Mouse (Mus musculus) limb, embryonic 12.5 days (tissue): ENCODE data around the gene Eif5a. TPM values are rescaled to one million over a fixed set of nuclear protein-coding genes. Genes with fewer than 3 reads are reported as not detected.
A peak's percentile ranks its signal among the peaks of the same experiment; 100 is the strongest.

ENCODE experiments used
- ATAC-seq: fragments of 200-750 bp; cut with Nextera tagmentation; 2 replicates; pipeline ENCODE4 v1.8.0; 2017; ENCODE audit warnings: low read depth, moderate TSS enrichment; ENCODE audit not compliant: insufficient number of reproducible peaks, insufficient read depth, low FRiP score, low TSS enrichment
- H3K27ac ChIP-seq: fragments of 300-500 bp; sonication (generic); 2 replicates; pipeline ENCODE4 v1.5.1; 2016; ENCODE audit warnings: mild to moderate bottlenecking, moderate library complexity
- H3K27me3 ChIP-seq: fragments of 300-500 bp; sonication (generic); 2 replicates; pipeline ENCODE4 v1.6.1; 2016; ENCODE audit warnings: mild to moderate bottlenecking, moderate library complexity
- H3K36me3 ChIP-seq: fragments of 300-500 bp; sonication (generic); 2 replicates; pipeline ENCODE4 v1.6.1; 2016; ENCODE audit warnings: mild to moderate bottlenecking, moderate library complexity
- H3K4me1 ChIP-seq: fragments of 300-500 bp; sonication (generic); replicated peaks from 2 replicates; pipeline ENCODE4 v1.6.1; 2016
- H3K4me2 ChIP-seq: fragments of 300-500 bp; sonication (generic); 2 replicates; pipeline ENCODE4 v1.6.1; 2016; ENCODE audit warnings: mild to moderate bottlenecking, moderate library complexity
- H3K4me3 ChIP-seq: fragments of 300-500 bp; sonication (generic); replicated peaks from 2 replicates; pipeline ENCODE4 v1.5.1; 2016; ENCODE audit warnings: mild to moderate bottlenecking
- H3K9ac ChIP-seq: fragments of 300-500 bp; sonication (generic); replicated peaks from 2 replicates; pipeline ENCODE4 v1.6.1; 2016; ENCODE audit warnings: mild to moderate bottlenecking, moderate library complexity
- H3K9me3 ChIP-seq: fragments of 300-500 bp; sonication (generic); 2 replicates; pipeline ENCODE4 v1.6.1; 2016; ENCODE audit warnings: mild to moderate bottlenecking, moderate library complexity
- WGBS: fragments of 180-500 bp; shearing (Covaris S2); methylation state at CpG from one replicate; pipeline ENCODE4 v1.1.7; 2016; 5-methylcytosine and 5-hydroxymethylcytosine counted together
- polyA plus RNA-seq: library from polyadenylated mRNA; unstranded; fragments of >200 nt; fragmentation: Nextera tagmentation; extraction: Ambion mirVana; gene quantifications from 2 replicates; pipeline ENCODE4 v1.2.1, GENCODE M21; 2016

The Eif5a gene
- polyA plus RNA-seq = 1,762 and 1,851 TPM in 2 replicates

DNA sequence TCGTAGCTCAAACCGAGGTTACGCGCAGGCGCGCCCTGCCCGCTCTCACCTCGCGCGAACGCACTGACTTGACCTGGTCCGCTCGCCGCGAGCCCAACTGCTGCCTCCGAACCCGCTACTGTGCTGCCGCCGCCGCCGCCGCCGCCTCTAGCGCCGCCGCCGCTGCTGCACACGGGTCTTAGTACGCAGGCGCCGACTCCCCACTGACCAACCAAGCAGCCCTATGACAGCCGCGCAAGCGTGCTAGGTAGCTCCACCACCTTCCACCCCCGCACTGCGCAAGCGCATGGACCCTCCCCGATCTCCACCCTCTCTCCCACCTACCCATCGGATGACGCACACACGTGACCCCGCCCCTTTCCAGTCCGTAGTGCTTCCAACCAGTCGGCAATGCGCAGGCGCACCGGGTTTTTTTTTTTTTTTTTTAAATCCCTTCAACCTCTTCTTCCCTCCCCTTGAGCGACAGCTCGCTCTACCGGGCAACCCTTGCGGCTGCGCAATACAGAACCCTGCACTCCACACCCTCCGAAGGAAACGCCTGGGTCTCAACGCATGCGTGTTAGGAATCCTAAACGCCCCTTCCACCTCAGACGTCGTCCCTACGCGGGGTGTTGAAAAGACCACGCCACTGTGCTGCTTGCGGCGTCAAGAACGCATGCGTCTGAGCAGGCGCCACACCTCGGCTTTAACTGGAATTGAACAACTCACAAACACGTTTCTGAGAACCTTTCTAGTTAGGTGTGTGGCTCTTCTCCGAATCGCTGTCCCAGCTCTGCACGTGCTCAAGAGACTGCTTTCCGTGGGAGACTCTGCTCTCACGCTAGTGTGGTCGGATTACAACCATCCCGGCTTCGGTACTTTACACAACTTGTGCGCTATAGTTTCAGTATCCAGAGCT, at the start of gene Eif5a:
TSS of gene Eif5a (minus strand) at position 845 of the 898 bp plus-strand sequence.
- under 1% methylated on average over 78 of the region's 78 CpGs for WGBS

DNA sequence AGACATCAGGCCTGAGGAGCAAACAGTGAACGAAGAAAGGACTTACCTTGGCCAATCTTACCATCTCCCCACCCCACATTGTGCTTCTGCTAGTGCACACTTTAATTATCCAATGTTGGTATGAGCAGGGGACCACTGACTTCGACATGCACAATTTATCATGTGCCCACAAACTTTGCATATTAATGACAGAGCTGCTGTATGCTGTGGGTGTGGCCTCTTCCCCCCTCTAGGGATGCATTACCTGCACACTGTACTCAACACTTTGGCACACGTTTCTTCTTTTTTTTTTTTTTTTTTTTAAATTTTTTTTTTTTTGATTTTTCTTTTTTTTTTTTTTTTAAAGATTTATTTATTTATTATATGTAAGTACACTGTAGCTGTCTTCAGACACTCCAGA, 49.0 kb upstream of the Eif5a start:
- no peak overlapping the region for H3K4me2 ChIP-seq
- no peaks in the 10 kb centered on the region for H3K9me3 ChIP-seq
- peaks cover 30% of the 10 kb centered on the region for H3K27me3 ChIP-seq
- no peak overlapping the region for H3K4me3 ChIP-seq
- H3K9ac ChIP-seq = no peak overlapping the region
- no peak overlapping the region for H3K27ac ChIP-seq
- peaks cover 79% of the 10 kb centered on the region for H3K36me3 ChIP-seq
- no peak for ATAC-seq
- peaks cover 13% of the 10 kb centered on the region for H3K4me1 ChIP-seq
- WGBS = 84% methylated on average over 3 of the region's 3 CpGs

More for the DNA sequence above, at the start of gene Eif5a:
- peak within 1 kb of the TSS; percentile 98 for H3K27ac ChIP-seq
- no peaks in the 10 kb centered on the region for H3K9me3 ChIP-seq
- peaks cover 28% of the 10 kb centered on the region for H3K4me1 ChIP-seq
- peak within 1 kb of the TSS; percentile 95 for H3K9ac ChIP-seq
- H3K36me3 ChIP-seq = peaks cover 31% of the 10 kb centered on the region
- H3K4me3 ChIP-seq = peak within 1 kb of the TSS; percentile 98
- H3K4me2 ChIP-seq = peak within 1 kb of the TSS; percentile 87
- H3K27me3 ChIP-seq = no peaks in the 10 kb centered on the region
- peak; percentile 96 for ATAC-seq

DNA sequence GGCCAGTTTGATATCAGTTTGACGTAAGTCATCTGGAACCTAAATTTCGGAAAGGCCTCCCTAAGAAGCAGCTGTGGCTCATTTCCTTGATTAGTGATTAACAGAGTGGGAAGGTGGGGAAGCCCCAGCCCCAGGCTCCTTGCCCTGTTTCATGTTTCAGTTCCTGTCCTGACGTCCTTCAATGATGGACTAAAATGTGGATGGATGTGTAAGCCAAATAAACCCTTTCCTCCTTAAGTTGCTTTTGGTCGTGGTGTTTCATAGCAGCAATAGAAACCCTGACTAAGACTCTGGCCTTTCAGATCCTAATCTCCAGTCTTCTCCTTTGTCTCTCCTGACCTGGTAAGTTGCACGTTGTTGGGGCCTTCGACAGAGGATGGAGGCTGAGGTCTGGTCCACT, 48.5 kb upstream of the Eif5a start:
- Histone ChIP-seq H3K4me3 (no peak overlapping the region), H3K4me2 (no peak overlapping the region), H3K27me3 (peaks cover 35% of the 10 kb centered on the region), H3K9me3 (no peaks in the 10 kb centered on the region), H3K4me1 (peaks cover 16% of the 10 kb centered on the region), H3K27ac (0 out of 2 replicates have a peak overlapping the region, but pooled peaks have one; percentile 5), H3K36me3 (peaks cover 73% of the 10 kb centered on the region), H3K9ac (no peak overlapping the region)
- WGBS = 78% methylated on average over 6 of the region's 6 CpGs
- no peak for ATAC-seq

DNA sequence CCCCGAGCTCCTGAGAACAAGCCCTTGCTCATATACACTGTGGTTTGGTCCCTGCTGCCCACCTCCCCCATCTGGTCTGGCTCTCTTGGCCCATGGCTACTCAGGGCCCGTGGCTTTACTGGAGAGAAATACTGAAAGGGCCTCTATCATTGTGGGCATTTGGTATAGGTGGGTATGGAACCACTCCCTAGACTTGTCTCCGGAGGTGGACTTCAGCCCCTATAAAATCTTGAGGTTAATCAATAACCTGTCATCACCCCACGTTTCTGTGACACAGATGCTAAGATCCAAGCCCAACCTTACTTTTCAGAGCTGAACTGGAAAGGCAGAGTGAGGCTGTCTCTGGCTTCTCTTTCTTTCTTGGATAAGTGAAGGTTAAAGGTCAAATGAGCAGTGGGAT, 47.0 kb upstream of the Eif5a start:
- Histone ChIP-seq H3K27ac (no peak overlapping the region), H3K9me3 (no peaks in the 10 kb centered on the region), H3K4me1 (peaks cover 20% of the 10 kb centered on the region), H3K9ac (no peak overlapping the region), H3K27me3 (peaks cover 50% of the 10 kb centered on the region), H3K4me3 (no peak overlapping the region), H3K36me3 (peaks cover 59% of the 10 kb centered on the region), H3K4me2 (no peak overlapping the region)
- ATAC-seq = no peak
- WGBS = 85% methylated on average over 4 of the region's 4 CpGs

DNA sequence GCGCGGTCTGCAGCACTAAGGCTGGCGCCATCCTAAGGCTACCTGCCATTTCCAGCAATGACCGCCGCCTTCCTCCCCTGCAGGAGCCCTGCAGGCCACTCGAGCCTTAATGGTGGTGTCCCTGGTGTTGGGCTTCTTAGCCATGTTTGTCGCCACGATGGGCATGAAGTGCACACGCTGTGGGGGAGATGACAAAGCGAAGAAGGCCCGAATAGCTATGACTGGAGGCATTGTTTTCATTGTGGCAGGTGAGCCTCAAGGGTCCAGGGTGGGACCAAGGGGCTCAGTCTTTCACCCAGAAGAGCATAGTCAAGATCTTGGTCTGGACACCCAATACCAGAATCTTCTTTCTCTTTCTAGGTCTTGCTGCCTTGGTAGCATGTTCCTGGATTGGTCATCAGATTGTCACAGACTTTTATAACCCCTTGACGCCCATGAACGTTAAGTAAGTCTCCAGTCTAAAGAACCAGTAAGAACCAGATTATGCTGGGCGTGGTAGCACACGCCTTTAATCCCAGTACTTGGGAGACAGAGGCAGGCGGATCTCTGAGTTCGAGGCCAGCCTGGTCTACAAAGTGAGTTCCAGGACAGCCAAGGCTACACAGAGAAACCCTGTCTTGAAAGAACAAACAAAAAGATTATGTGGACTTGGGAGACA, 45.2 kb upstream of the Eif5a start:
- ATAC-seq = no peak
- WGBS = 38% methylated on average over 17 of the region's 17 CpGs
- H3K4me1 ChIP-seq = peaks cover 20% of the 10 kb centered on the region
- peaks cover 41% of the 10 kb centered on the region for H3K36me3 ChIP-seq
- H3K4me2 ChIP-seq = peak overlapping the region; percentile 68
- no peak overlapping the region for H3K27ac ChIP-seq
- H3K27me3 ChIP-seq = peaks cover 67% of the 10 kb centered on the region
- peak overlapping the region; percentile 42 for H3K4me3 ChIP-seq
- H3K9ac ChIP-seq = peak overlapping the region; percentile 24
- H3K9me3 ChIP-seq = no peaks in the 10 kb centered on the region

DNA sequence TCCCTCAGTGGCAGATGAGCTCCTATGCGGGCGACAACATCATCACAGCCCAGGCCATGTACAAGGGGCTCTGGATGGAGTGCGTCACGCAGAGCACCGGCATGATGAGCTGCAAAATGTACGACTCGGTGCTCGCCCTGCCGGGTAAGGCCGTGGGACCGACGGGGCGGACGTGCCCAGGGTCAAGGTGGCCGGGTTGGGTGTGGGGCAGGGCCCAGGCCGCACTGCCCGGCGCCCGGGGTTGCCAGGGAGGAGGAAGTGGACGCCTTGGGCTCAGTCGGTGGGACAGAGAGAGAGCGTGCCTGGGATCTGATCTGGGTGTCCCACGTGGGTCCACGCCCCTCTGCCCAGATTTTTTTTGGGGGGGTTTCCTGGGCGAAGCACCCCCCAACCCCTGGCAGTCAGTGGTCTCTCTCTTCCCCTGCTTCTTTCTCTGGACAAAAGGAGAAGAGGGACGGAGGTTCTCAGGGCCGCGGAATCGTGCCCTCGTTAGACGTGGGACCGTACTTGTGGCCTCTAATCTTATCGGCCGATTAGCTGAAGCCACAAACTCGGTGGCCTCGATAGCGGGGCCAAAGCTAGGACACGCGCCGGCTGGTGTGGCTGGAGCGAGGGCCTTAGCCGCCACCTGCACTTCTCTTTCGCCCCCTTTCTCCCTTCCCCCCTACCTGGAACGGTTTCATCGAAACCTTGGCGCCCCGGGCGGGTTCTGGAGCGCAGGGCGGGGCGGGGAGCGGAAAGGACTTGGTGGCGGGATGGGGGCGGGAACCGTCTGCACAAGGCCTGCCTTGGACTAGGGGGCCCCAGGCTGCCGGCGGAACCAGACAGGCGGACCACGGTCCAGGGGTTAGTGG, 44.5 kb upstream of the Eif5a start:
- 1% methylated on average over 59 of the region's 59 CpGs for WGBS
- Histone ChIP-seq H3K27ac (no peak overlapping the region), H3K9me3 (no peaks in the 10 kb centered on the region), H3K27me3 (peaks cover 74% of the 10 kb centered on the region), H3K4me2 (peak overlapping the region; percentile 68), H3K4me1 (peaks cover 20% of the 10 kb centered on the region), H3K36me3 (peaks cover 33% of the 10 kb centered on the region), H3K4me3 (peak overlapping the region; percentile 42), H3K9ac (peak overlapping the region; percentile 24)
- ATAC-seq = peak; percentile 34; the same call in 1 of the 2 replicates

DNA sequence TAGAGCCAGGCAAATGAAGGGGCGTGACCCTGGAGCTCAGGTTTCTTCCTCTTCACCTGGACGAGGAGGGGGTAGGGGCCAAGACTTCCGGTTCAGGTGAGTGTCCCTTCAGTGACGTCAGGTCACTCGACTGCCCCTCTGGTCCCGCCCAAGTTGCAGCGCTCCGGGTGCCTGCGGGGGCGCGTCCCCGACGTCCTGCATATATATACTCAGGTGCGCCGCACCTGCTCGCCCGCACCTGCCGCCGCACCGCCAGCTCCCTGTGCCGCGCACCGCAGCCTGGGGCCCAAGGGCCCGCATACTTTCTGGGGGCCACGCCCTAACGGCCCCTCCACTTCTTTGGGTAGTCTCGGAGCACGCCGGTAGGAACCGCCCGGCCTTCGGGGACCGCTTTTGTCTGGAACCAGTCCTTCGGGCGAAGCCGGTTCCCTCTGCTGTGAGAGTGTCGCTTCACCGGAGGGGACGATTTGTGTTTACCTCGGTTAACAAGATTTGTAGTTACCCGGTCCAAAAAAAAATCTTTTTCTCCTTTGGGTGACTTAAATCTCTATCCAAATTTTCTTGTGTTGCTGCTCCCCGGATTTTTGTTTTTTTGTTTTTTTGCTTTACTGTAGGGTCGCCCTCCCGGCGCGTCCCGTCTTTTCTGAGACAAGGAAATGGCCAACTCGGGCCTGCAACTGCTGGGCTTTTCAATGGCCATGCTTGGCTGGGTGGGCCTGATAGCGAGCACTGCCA, 43.7 kb upstream of the Eif5a start:
- 0 out of 2 replicates have a peak, but pooled peaks have one; percentile 4 for ATAC-seq
- Histone ChIP-seq H3K27me3 (peaks cover 82% of the 10 kb centered on the region), H3K4me3 (peak overlapping the region; percentile 42), H3K9ac (0 out of 2 replicates have a peak overlapping the region, but pooled peaks have one; percentile 24), H3K9me3 (no peaks in the 10 kb centered on the region), H3K27ac (no peak overlapping the region), H3K4me2 (peak overlapping the region; percentile 68), H3K36me3 (peaks cover 29% of the 10 kb centered on the region), H3K4me1 (peaks cover 20% of the 10 kb centered on the region)
- WGBS = 4% methylated on average over 49 of the region's 49 CpGs

DNA sequence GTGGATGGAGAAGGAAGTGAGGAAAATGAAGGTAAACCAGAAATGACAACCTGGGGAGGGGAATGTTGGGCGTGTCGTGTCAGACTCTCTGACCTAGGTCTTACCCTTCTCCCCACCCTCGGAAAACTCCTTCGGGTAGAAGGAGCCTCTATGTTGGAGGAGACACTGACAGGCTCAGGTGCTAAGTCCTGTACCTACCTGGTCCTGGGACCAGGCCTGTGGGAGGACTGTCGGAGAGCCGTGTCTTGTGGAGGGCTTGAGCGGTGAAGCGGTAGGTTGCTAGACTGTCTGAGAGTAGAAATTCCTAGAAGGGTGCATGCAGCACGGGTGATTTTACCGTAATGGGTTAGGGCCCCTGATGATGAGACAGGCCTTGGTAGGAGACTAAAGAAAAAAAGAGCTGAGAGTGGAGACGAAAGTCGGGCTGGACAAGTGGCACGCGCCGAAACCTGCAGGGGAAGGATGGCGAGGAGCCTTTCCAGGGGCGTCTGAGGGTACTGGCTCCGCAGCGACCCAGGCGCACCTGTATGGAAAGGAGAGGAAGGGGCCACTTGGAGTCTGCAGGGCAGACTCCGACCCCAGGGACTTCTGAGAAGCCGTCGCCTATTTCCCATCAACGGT, 43.0 kb upstream of the Eif5a start, which contains the start of gene Cldn7:
TSS of gene Cldn7 (plus strand) at position 130 of the 621 bp plus-strand sequence.
- H3K27ac ChIP-seq = no peak within 1 kb of the TSS
- H3K36me3 ChIP-seq = peaks cover 22% of the 10 kb centered on the region

DNA sequence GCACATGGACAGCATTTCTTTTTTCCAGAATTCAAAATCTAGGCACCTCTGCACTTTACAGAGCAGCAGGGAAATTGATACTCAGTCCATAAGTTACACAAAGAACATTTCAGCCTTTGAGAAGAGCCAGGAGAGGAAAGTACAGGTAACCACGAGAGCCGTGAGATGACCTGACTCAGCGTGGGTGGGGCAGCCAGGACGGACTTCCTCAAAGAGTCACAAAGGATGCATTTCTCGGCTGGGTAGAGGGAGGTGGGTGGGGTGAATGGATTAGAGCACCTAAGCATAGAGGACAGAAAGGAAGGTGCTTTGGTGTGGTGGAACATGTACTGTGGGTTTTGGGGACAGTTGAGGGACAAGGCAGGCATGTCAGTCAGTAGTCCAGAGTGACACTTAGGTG, 40.1 kb upstream of the Eif5a start:
- Histone ChIP-seq H3K27ac (no peak overlapping the region), H3K4me3 (no peak overlapping the region), H3K4me2 (no peak overlapping the region), H3K27me3 (peaks cover 74% of the 10 kb centered on the region), H3K36me3 (no peaks in the 10 kb centered on the region), H3K9ac (no peak overlapping the region), H3K9me3 (no peaks in the 10 kb centered on the region), H3K4me1 (peaks cover 18% of the 10 kb centered on the region)
- WGBS = 37% methylated on average over 5 of the region's 5 CpGs
- ATAC-seq = no peak

More for the DNA sequence above, 43.0 kb upstream of the Eif5a start, which contains the start of gene Cldn7:
- ATAC-seq = no peak
- no peak within 1 kb of the TSS for H3K9ac ChIP-seq
- H3K4me3 ChIP-seq = peak within 1 kb of the TSS; percentile 42
- no peaks in the 10 kb centered on the region for H3K9me3 ChIP-seq
- H3K27me3 ChIP-seq = peaks cover 83% of the 10 kb centered on the region
- H3K4me1 ChIP-seq = peaks cover 20% of the 10 kb centered on the region
- H3K4me2 ChIP-seq = peak within 1 kb of the TSS; percentile 35
- 9% methylated on average over 24 of the region's 24 CpGs for WGBS

DNA sequence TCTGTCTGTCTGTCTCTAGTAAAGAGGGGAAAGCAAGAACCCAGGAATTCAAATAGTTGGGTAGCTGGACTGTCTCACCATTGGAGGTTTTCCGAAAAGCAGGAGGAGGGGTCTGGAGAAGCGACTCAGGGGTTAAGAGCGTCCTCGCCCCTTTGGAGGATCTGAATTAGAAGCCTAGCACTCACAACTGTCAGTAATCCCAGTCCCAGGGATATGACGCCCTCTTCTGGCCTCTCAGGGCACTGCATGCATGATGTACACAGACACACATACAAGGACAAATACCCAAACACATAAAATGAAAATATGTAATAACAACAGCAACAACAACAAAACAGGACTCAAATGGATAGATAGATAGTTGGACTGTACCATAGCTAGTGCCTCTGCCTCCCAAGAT, 38.9 kb upstream of the Eif5a start:
- Histone ChIP-seq H3K36me3 (no peaks in the 10 kb centered on the region), H3K9me3 (no peaks in the 10 kb centered on the region), H3K9ac (no peak overlapping the region), H3K27ac (no peak overlapping the region), H3K4me2 (no peak overlapping the region), H3K4me3 (no peak overlapping the region), H3K4me1 (peaks cover 7% of the 10 kb centered on the region; the same call in 1 of the 2 replicates), H3K27me3 (peaks cover 61% of the 10 kb centered on the region)
- no peak for ATAC-seq
- 34% methylated on average over 5 of the region's 5 CpGs for WGBS
